Mouse (Mus musculus) neural tube, embryonic 12.5 days (tissue): ENCODE results near the gene Tex38. TPM values are rescaled to one million over a fixed set of nuclear protein-coding genes. Genes with fewer than 3 reads are reported as not detected.

Source experiments
- ATAC-seq: fragments of 200-750 bp; cut with Nextera tagmentation; 2 replicates; pipeline ENCODE4 v1.8.0; 2017; ENCODE audit warnings: low read depth, mild to moderate bottlenecking, moderate TSS enrichment, moderate library complexity; ENCODE audit not compliant: low FRiP score
- H3K27ac ChIP-seq: fragments of 300-500 bp; sonication (generic); 2 replicates; pipeline ENCODE4 v1.5.1; 2016
- H3K27me3 ChIP-seq: fragments of 300-500 bp; sonication (generic); replicated peaks from 2 replicates; pipeline ENCODE4 v1.6.1; 2016; ENCODE audit warnings: mild to moderate bottlenecking
- H3K36me3 ChIP-seq: fragments of 300-500 bp; sonication (generic); 2 replicates; pipeline ENCODE4 v1.6.1; 2016; ENCODE audit warnings: mild to moderate bottlenecking
- H3K4me1 ChIP-seq: fragments of 300-500 bp; sonication (generic); 2 replicates; pipeline ENCODE4 v1.6.1; 2016
- H3K4me2 ChIP-seq: fragments of 300-500 bp; sonication (generic); replicated peaks from 2 replicates; pipeline ENCODE4 v1.6.1; 2016; ENCODE audit warnings: mild to moderate bottlenecking
- H3K4me3 ChIP-seq: fragments of 300-500 bp; sonication (generic); 2 replicates; pipeline ENCODE4 v1.5.1; 2016
- H3K9ac ChIP-seq: fragments of 300-500 bp; sonication (generic); 2 replicates; pipeline ENCODE4 v1.6.1; 2016; ENCODE audit warnings: mild to moderate bottlenecking
- H3K9me3 ChIP-seq: fragments of 300-500 bp; sonication (generic); 2 replicates; pipeline ENCODE4 v1.6.1; 2016; ENCODE audit warnings: mild to moderate bottlenecking
- WGBS: fragments of 180-500 bp; shearing (Covaris S2); methylation state at CpG from one replicate; pipeline ENCODE4 v1.1.7; 2016; 5-methylcytosine and 5-hydroxymethylcytosine counted together
- polyA plus RNA-seq: library from polyadenylated mRNA; unstranded; fragments of >200 nt; fragmentation: Nextera tagmentation; extraction: Ambion mirVana; gene quantifications from 2 replicates; pipeline ENCODE4 v1.2.1, GENCODE M21; 2016

Tex38 gene
- polyA plus RNA-seq = 0.43 and 0.67 TPM in 2 replicates

- no peak within 1 kb of the TSS for H3K27ac ChIP-seq
- H3K4me1 ChIP-seq = peaks cover 12% of the 10 kb centered on the region
- H3K9ac ChIP-seq = no peak within 1 kb of the TSS
- no peak for ATAC-seq
- H3K27me3 ChIP-seq = no peaks in the 10 kb centered on the region
- H3K36me3 ChIP-seq = peaks cover 14% of the 10 kb centered on the region; the same call in 1 of the 2 replicates
- WGBS = 81% methylated on average over 3 of the region's 3 CpGs
- no peak within 1 kb of the TSS for H3K4me3 ChIP-seq
- H3K4me2 ChIP-seq = no peak within 1 kb of the TSS
- no peaks in the 10 kb centered on the region for H3K9me3 ChIP-seq
Observed at GRCm38 (mm10) chr4:115780918-115781317, at the start of gene Tex38. Gene Tex38 (minus strand): TSS chr4:115781018.

GRCm38 (mm10) chr4:115830491-115830890 lies 49.7 kb upstream of the Tex38 start:
- Histone ChIP-seq H3K4me1 (peaks cover 6% of the 10 kb centered on the region; the same call in 1 of the 2 replicates), H3K27me3 (peaks cover 2% of the 10 kb centered on the region; the same call in 1 of the 2 replicates), H3K36me3 (no peaks in the 10 kb centered on the region), H3K27ac (no peak overlapping the region), H3K9me3 (no peaks in the 10 kb centered on the region), H3K9ac (no peak overlapping the region), H3K4me2 (no peak overlapping the region), H3K4me3 (no peak overlapping the region)
- WGBS = 82% methylated on average over 5 of the region's 5 CpGs
- ATAC-seq = no peak

GRCm38 (mm10) chr4:115828572-115828902 lies 47.7 kb upstream of the Tex38 start:
- 7% methylated on average over 8 of the region's 8 CpGs for WGBS
- Histone ChIP-seq H3K36me3 (no peaks in the 10 kb centered on the region), H3K4me2 (peak overlapping the region; percentile 83), H3K27me3 (peaks cover 2% of the 10 kb centered on the region; the same call in 1 of the 2 replicates), H3K9ac (peak overlapping the region; percentile 72; the same call in 1 of the 2 replicates), H3K4me3 (peak overlapping the region; percentile 76), H3K4me1 (peaks cover 6% of the 10 kb centered on the region; the same call in 1 of the 2 replicates), H3K27ac (no peak overlapping the region), H3K9me3 (no peaks in the 10 kb centered on the region)
- peak; percentile 48 for ATAC-seq

GRCm38 (mm10) chr4:115827888-115828571 lies 47.2 kb upstream of the Tex38 start, which contains the start of gene Mob3c:
Gene Mob3c (plus strand): TSS chr4:115828092.
- Histone ChIP-seq H3K4me2 (peak within 1 kb of the TSS; percentile 83), H3K4me1 (peaks cover 6% of the 10 kb centered on the region; the same call in 1 of the 2 replicates), H3K4me3 (peak within 1 kb of the TSS; percentile 76), H3K9ac (peak within 1 kb of the TSS; percentile 72), H3K27me3 (peaks cover 2% of the 10 kb centered on the region; the same call in 1 of the 2 replicates), H3K36me3 (no peaks in the 10 kb centered on the region), H3K9me3 (no peaks in the 10 kb centered on the region), H3K27ac (peak within 1 kb of the TSS; percentile 20; the same call in 1 of the 2 replicates)
- peak; percentile 90 for ATAC-seq
- under 1% methylated on average over 55 of the region's 57 CpGs for WGBS

- no peak for ATAC-seq
- H3K36me3 ChIP-seq = no peaks in the 10 kb centered on the region
- H3K9me3 ChIP-seq = no peaks in the 10 kb centered on the region
- WGBS = 5% methylated on average over 4 of the region's 4 CpGs
- no peak overlapping the region for H3K27ac ChIP-seq
- H3K27me3 ChIP-seq = peaks cover 2% of the 10 kb centered on the region; the same call in 1 of the 2 replicates
- H3K4me1 ChIP-seq = peaks cover 6% of the 10 kb centered on the region; the same call in 1 of the 2 replicates
- peak overlapping the region; percentile 76 for H3K4me3 ChIP-seq
- H3K9ac ChIP-seq = peak overlapping the region; percentile 72
- H3K4me2 ChIP-seq = peak overlapping the region; percentile 83
Observed at GRCm38 (mm10) chr4:115827535-115827887, 46.7 kb upstream of the Tex38 start.

- no peak overlapping the region for H3K9ac ChIP-seq
- H3K4me2 ChIP-seq = peak overlapping the region; percentile 83; the same call in 1 of the 2 replicates
- H3K9me3 ChIP-seq = no peaks in the 10 kb centered on the region
- H3K27ac ChIP-seq = no peak overlapping the region
- peaks cover 1% of the 10 kb centered on the region; the same call in 1 of the 2 replicates for H3K27me3 ChIP-seq
- peaks cover 6% of the 10 kb centered on the region; the same call in 1 of the 2 replicates for H3K4me1 ChIP-seq
- H3K4me3 ChIP-seq = no peak overlapping the region
- H3K36me3 ChIP-seq = no peaks in the 10 kb centered on the region
- no peak for ATAC-seq
- WGBS = 72% methylated on average over 3 of the region's 3 CpGs
Observed at GRCm38 (mm10) chr4:115827066-115827465, 46.2 kb upstream of the Tex38 start.

- Histone ChIP-seq H3K36me3 (no peaks in the 10 kb centered on the region), H3K9ac (no peak overlapping the region), H3K4me2 (no peak overlapping the region), H3K4me3 (no peak overlapping the region), H3K9me3 (no peaks in the 10 kb centered on the region), H3K27me3 (no peaks in the 10 kb centered on the region; the same call in 1 of the 2 replicates), H3K27ac (no peak overlapping the region), H3K4me1 (peaks cover 6% of the 10 kb centered on the region; the same call in 1 of the 2 replicates)
- 81% methylated on average over 2 of the region's 2 CpGs for WGBS
- ATAC-seq = no peak
Observed at GRCm38 (mm10) chr4:115825271-115825670, 44.5 kb upstream of the Tex38 start.

- WGBS = 76% methylated on average over 2 of the region's 2 CpGs
- no peaks in the 10 kb centered on the region for H3K36me3 ChIP-seq
- H3K27me3 ChIP-seq = no peaks in the 10 kb centered on the region
- H3K4me3 ChIP-seq = no peak overlapping the region
- H3K4me1 ChIP-seq = peaks cover 6% of the 10 kb centered on the region
- H3K9me3 ChIP-seq = no peaks in the 10 kb centered on the region
- no peak overlapping the region for H3K27ac ChIP-seq
- H3K4me2 ChIP-seq = no peak overlapping the region
- no peak for ATAC-seq
- H3K9ac ChIP-seq = no peak overlapping the region
Observed at GRCm38 (mm10) chr4:115824178-115824577, 43.4 kb upstream of the Tex38 start.

- whole genome bisulfite sequencing = 76% methylated on average over 3 of the region's 3 CpGs
Observed at GRCm38 (mm10) chr4:115821928-115822327, 41.1 kb upstream of the Tex38 start.

GRCm38 (mm10) chr4:115821431-115821830 lies 40.6 kb upstream of the Tex38 start:
- H3K27me3 ChIP-seq = no peaks in the 10 kb centered on the region
- H3K9me3 ChIP-seq = no peaks in the 10 kb centered on the region
- H3K4me3 ChIP-seq = no peak overlapping the region
- H3K36me3 ChIP-seq = no peaks in the 10 kb centered on the region
- no peak for ATAC-seq
- H3K27ac ChIP-seq = no peak overlapping the region
- H3K4me2 ChIP-seq = no peak overlapping the region
- no peaks in the 10 kb centered on the region; the same call in 1 of the 2 replicates for H3K4me1 ChIP-seq
- H3K9ac ChIP-seq = no peak overlapping the region

More at GRCm38 (mm10) chr4:115821928-115822327, 41.1 kb upstream of the Tex38 start:
- Histone ChIP-seq H3K27me3 (no peaks in the 10 kb centered on the region), H3K4me2 (no peak overlapping the region), H3K4me1 (no peaks in the 10 kb centered on the region; the same call in 1 of the 2 replicates), H3K4me3 (no peak overlapping the region), H3K9ac (no peak overlapping the region), H3K36me3 (no peaks in the 10 kb centered on the region), H3K9me3 (no peaks in the 10 kb centered on the region), H3K27ac (no peak overlapping the region)
- no peak for ATAC-seq

- no peak overlapping the region for H3K4me2 ChIP-seq
- H3K4me1 ChIP-seq = no peaks in the 10 kb centered on the region; the same call in 1 of the 2 replicates
- no peak for ATAC-seq
- H3K27ac ChIP-seq = no peak overlapping the region
- no peaks in the 10 kb centered on the region for H3K36me3 ChIP-seq
- no peaks in the 10 kb centered on the region for H3K27me3 ChIP-seq
- H3K4me3 ChIP-seq = no peak overlapping the region
- H3K9ac ChIP-seq = no peak overlapping the region
- WGBS = 77% methylated on average over 3 of the region's 3 CpGs
- no peaks in the 10 kb centered on the region for H3K9me3 ChIP-seq
Observed at GRCm38 (mm10) chr4:115820944-115821343, 40.1 kb upstream of the Tex38 start.

GRCm38 (mm10) chr4:115820199-115820598 lies 39.4 kb upstream of the Tex38 start:
- H3K27me3 ChIP-seq = no peaks in the 10 kb centered on the region
- H3K36me3 ChIP-seq = no peaks in the 10 kb centered on the region; the same call in 1 of the 2 replicates
- H3K9me3 ChIP-seq = no peaks in the 10 kb centered on the region
- no peaks in the 10 kb centered on the region; the same call in 1 of the 2 replicates for H3K4me1 ChIP-seq
- H3K9ac ChIP-seq = no peak overlapping the region
- no peak for ATAC-seq
- H3K4me3 ChIP-seq = no peak overlapping the region
- H3K27ac ChIP-seq = no peak overlapping the region
- H3K4me2 ChIP-seq = no peak overlapping the region
- WGBS = 70% methylated on average over 3 of the region's 3 CpGs
